Mouse (Mus musculus) C2C12 (cell line): ENCODE measurements around the gene Armc8.

Experiments
- CEBPB ChIP-seq: IDR thresholded peaks from one replicate; pipeline ENCODE4 v1.6.1; 2011; ENCODE audit warnings: low read depth, mild to moderate bottlenecking, control low read depth, moderate library complexity
- CTCF ChIP-seq: IDR thresholded peaks from one replicate; pipeline ENCODE4 v1.5.1; 2011; ENCODE audit not compliant: control insufficient read depth, insufficient read depth, insufficient read length
- FOSL1 ChIP-seq: IDR thresholded peaks from one replicate; pipeline ENCODE4 v1.8.0; 2011; ENCODE audit warnings: mild to moderate bottlenecking, low read length; ENCODE audit not compliant: poor library complexity, insufficient read depth, severe bottlenecking
- MAX ChIP-seq: IDR thresholded peaks from one replicate; pipeline ENCODE4 v1.6.1; 2011; ENCODE audit warnings: mild to moderate bottlenecking, control low read depth
- MYOG ChIP-seq: IDR thresholded peaks from one replicate; pipeline ENCODE4 v1.6.1; 2011; ENCODE audit not compliant: control insufficient read depth, insufficient read length; ENCODE audit errors: extremely low read depth
- USF1 ChIP-seq: IDR thresholded peaks from one replicate; pipeline ENCODE4 v1.6.1; 2011; ENCODE audit warnings: low read depth, mild to moderate bottlenecking, control low read depth, moderate library complexity

GRCm38 (mm10) chr9:99569071-99569397, 335 bp upstream of the Armc8 start:
- no peak for TF ChIP-seq CEBPB
- no peak for TF ChIP-seq CTCF
- no peak for TF ChIP-seq USF1
- TF ChIP-seq FOSL1, result no peak
- TF ChIP-seq MAX, result no peak
- TF ChIP-seq MYOG, result no peak
